Mouse (Mus musculus) heart, adult 2 months (tissue): ENCODE measurements around the gene Cenpl.

ENCODE experiments used
- CTCF ChIP-seq: fragments of 200-600 bp; IDR thresholded peaks from 2 replicates; pipeline ENCODE4 v1.8.1; 2022; ENCODE audit warnings: antibody characterized with exemption, mild to moderate bottlenecking, moderate library complexity
- POLR2A ChIP-seq: fragments of 200-500 bp; IDR thresholded peaks from 2 replicates; pipeline ENCODE4 v1.6.1; 2011; ENCODE audit warnings: mild to moderate bottlenecking, low read depth, low read length, control low read depth; ENCODE audit not compliant: insufficient read depth

- TF ChIP-seq CTCF (no peak), POLR2A (no peak)
Observed at GRCm38 (mm10) chr1:161057164-161057563, 13.3 kb upstream of the Cenpl start.
